Mouse (Mus musculus): ENCODE results near the gene Bbs4.

Bbs4 gene

GRCm38 (mm10) chr9:59291688-59292492, 61.4 kb downstream of the Bbs4 start:
- no peak for DNase-seq (ENCODE audit: low spot score)

- peak; percentile 96 for DNase-seq (ENCODE audit: low spot score)
Measured at GRCm38 (mm10) chr9:59290957-59291687, 62.2 kb downstream of the Bbs4 start, which contains the start of gene Adpgk. Gene Adpgk, plus strand, starts transcription at chr9:59291558.

- DNase-seq (ENCODE audit: low spot score): no peak
Measured at GRCm38 (mm10) chr9:59289529-59290115, 63.7 kb downstream of the Bbs4 start.

- no peak for DNase-seq (ENCODE audit: low spot score)
Measured at GRCm38 (mm10) chr9:59288685-59289410, 64.5 kb downstream of the Bbs4 start.

- DNase-seq (ENCODE audit: low spot score): no peak
Measured at GRCm38 (mm10) chr9:59288058-59288457, 65.2 kb downstream of the Bbs4 start.

- no peak for DNase-seq (ENCODE audit: low spot score)
Measured at GRCm38 (mm10) chr9:59285614-59286013, 67.7 kb downstream of the Bbs4 start.

- no peak for DNase-seq (ENCODE audit: low spot score)
Measured at GRCm38 (mm10) chr9:59282683-59282986, 70.7 kb downstream of the Bbs4 start.

- DNase-seq (ENCODE audit: low spot score): peak; percentile 76
Measured at GRCm38 (mm10) chr9:59281871-59282682, 71.2 kb downstream of the Bbs4 start.

- DNase-seq (ENCODE audit: low spot score): no peak
Measured at GRCm38 (mm10) chr9:59280888-59281287, 72.4 kb downstream of the Bbs4 start.

GRCm38 (mm10) chr9:59278694-59279093, 74.6 kb downstream of the Bbs4 start:
- no peak for DNase-seq (ENCODE audit: low spot score)

GRCm38 (mm10) chr9:59278199-59278598, 75.1 kb downstream of the Bbs4 start:
- DNase-seq (ENCODE audit: low spot score): no peak

GRCm38 (mm10) chr9:59274846-59275455, 78.4 kb downstream of the Bbs4 start:
- DNase-seq (ENCODE audit: low spot score): no peak

GRCm38 (mm10) chr9:59273199-59273598, 80.1 kb downstream of the Bbs4 start:
- DNase-seq (ENCODE audit: low spot score): no peak
